Mouse (Mus musculus) cortical plate, adult 2 months (tissue): ENCODE results near the gene Tstd2.

Source experiments
- CTCF ChIP-seq: fragments of 200-500 bp; IDR thresholded peaks from 2 replicates; pipeline ENCODE4 v1.5.1; 2011; ENCODE audit warnings: mild to moderate bottlenecking, control low read depth, low read length; ENCODE audit not compliant: insufficient read depth; ENCODE audit errors: extremely low read depth
- POLR2A ChIP-seq: fragments of 200-500 bp; IDR thresholded peaks from 2 replicates; pipeline ENCODE4 v1.6.1; 2011; ENCODE audit warnings: mild to moderate bottlenecking, low read length, control low read depth; ENCODE audit not compliant: insufficient read depth; ENCODE audit errors: extremely low read depth

GRCm38 (mm10) chr4:46094916-46095825 lies 43.3 kb downstream of the Tstd2 start:
- TF ChIP-seq CTCF (no peak), POLR2A (no peak)
